Mouse (Mus musculus) stomach, postnatal 0 days (tissue): ENCODE measurements at regions not wholly inside any gene's neighbourhood (a gene's known extent, or its start where the extent isn't known, plus 50 kb on each side); places are given as distances from the start of the nearest gene placed in this dataset.

ENCODE experiments used
- CTCF ChIP-seq: IDR thresholded peaks from 2 replicates; pipeline ENCODE4 v1.5.1; 2016; ENCODE audit warnings: antibody characterized with exemption, low read depth, mild to moderate bottlenecking, moderate library complexity
- EP300 ChIP-seq: optimal IDR thresholded peaks from 2 replicates; pipeline ENCODE3; 2016; ENCODE audit warnings: antibody characterized with exemption

GRCm38 (mm10) chr2:173991447-173991846 lies 84.7 kb upstream of the Stx16 start:
- no peak for TF ChIP-seq EP300
- no peak for TF ChIP-seq CTCF
